Mouse (Mus musculus): ENCODE measurements around the gene Ecm2. TPM values are rescaled to one million over a fixed set of nuclear protein-coding genes. Genes with fewer than 3 reads are reported as not detected.

The Ecm2 gene
- total and polyA plus RNA-seq, 3 experiments = 0.04 to 0.14 TPM; not detected in 1

DNA sequence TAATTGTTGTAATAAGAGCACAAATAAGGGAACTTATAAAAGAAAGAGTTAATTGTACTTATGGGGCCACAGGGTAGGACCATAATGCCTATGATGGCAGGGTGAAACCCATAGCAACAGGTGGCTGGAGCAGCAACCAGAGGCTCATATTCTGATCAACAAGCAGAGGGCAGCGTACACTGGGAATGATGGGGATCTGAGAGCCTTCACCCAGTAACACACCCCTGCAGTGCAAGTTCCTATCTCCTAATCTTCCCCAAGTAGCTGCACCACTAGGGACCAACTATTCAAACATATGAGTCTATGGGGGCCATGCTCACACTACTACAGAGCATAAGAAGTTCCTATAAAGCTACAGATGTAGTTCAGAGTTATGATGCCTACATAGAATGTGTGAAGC, 59.7 kb downstream of the Ecm2 start:
- Histone ChIP-seq H3K27me3 (replicated peaks) (no peaks in the 10 kb centered on the region), H3K27ac (ENCODE audit: insufficient read depth, low read depth) (no peak overlapping the region), H3K9me3 (replicated peaks; ENCODE audit: low read length) (no peaks in the 10 kb centered on the region), H3K36me3 (replicated peaks in 1 of 2; ENCODE audit: control insufficient read depth in 1 of 2, insufficient read depth in 1 of 2, low read length in 1 of 2) (no peaks in the 10 kb centered on the region), H3K9ac (ENCODE audit: insufficient read depth, low read depth) (no peak overlapping the region), H3K79me2 (replicated peaks; ENCODE audit: control insufficient read depth, extremely low read depth, insufficient read depth, poor library complexity, severe bottlenecking) (no peaks in the 10 kb centered on the region), H3K4me3 (replicated peaks in 1 of 3; ENCODE audit: low read depth in 2 of 3, low read length in 2 of 3, poor library complexity in 1 of 3) (no peak overlapping the region), H3K4me2 (ENCODE audit: insufficient read depth, low read depth, poor library complexity, severe bottlenecking) (no peak overlapping the region), H3K4me1 (ENCODE audit: control insufficient read depth in 1 of 2, insufficient read depth in 2 of 2) (no peaks in the 10 kb centered on the region)
- no peak for DNase-seq (ENCODE audit: extremely low read depth)
- in situ Hi-C loops (cut with MboI; ENCODE audit: low pct_ligation_motif_present, low pct_unique_long_range_greater_than_20kb, low sequenced_read_pairs) (loop anchor here (5.0 kb wide), 1 partner anchor 93 kb away; no protein-coding TSS in a partner anchor), dilution Hi-C loops (cut with MboI; ENCODE audit: extremely low pct_ligation_motif_present, extremely low pct_unique_long_range_greater_than_20kb, low sequenced_read_pairs) (no loop called here)
- TF ChIP-seq NRF1 (IDR thresholded peaks at IDR 0.05; ENCODE audit: low read depth, low read length) (no peak), MEF2A (IDR thresholded peaks at IDR 0.05; ENCODE audit: borderline replicate concordance, low read depth, low read length) (no peak), GABPA (IDR thresholded peaks at IDR 0.05; ENCODE audit: insufficient replicate concordance, low read depth, low read length) (no peak), ZKSCAN1 (IDR thresholded peaks at IDR 0.05; ENCODE audit: borderline replicate concordance, low read depth, low read length) (no peak), TCF12 (IDR thresholded peaks at IDR 0.05; ENCODE audit: low read depth, low read length) (no peak), NELFE (IDR thresholded peaks at IDR 0.05; ENCODE audit: low read depth, low read length) (no peak), KAT2A (IDR thresholded peaks at IDR 0.05; ENCODE audit: insufficient replicate concordance, low read length) (no peak)

DNA sequence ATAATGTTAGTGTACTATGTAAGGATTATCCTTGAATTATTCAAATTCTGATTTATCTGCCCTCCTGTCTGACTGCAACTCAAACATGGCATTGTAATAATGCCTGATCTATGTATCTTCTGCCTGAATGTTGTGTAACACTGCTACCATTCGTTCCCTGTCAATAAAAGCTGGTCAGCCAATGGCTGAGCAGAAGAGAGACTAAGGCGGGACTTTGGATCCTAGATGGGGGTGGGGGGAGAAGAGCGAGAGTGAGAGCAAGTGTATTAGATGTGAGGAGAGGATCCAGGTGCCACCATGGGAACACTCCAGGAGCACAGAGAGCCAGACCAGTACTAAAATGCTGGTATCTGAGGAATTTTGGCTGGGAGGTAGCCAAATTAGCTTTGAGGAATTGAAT, 65.8 kb downstream of the Ecm2 start:
- in situ Hi-C loops (cut with MboI; ENCODE audit: low pct_ligation_motif_present, low pct_unique_long_range_greater_than_20kb, low sequenced_read_pairs) (no loop called here), dilution Hi-C loops (cut with MboI; ENCODE audit: extremely low pct_ligation_motif_present, extremely low pct_unique_long_range_greater_than_20kb, low sequenced_read_pairs) (no loop called here)
- H3K4me1 ChIP-seq (ENCODE audit: control insufficient read depth in 1 of 2, insufficient read depth in 2 of 2) = no peaks in the 10 kb centered on the region
- no peak overlapping the region for H3K27ac ChIP-seq (ENCODE audit: insufficient read depth, low read depth)
- no peaks in the 10 kb centered on the region for H3K27me3 ChIP-seq (replicated peaks)
- no peak overlapping the region for H3K9ac ChIP-seq (ENCODE audit: insufficient read depth, low read depth)
- H3K9me3 ChIP-seq (replicated peaks; ENCODE audit: low read length) = no peaks in the 10 kb centered on the region
- H3K4me3 ChIP-seq (replicated peaks in 1 of 3; ENCODE audit: low read depth in 2 of 3, low read length in 2 of 3, poor library complexity in 1 of 3) = no peak overlapping the region
- no peak overlapping the region for H3K4me2 ChIP-seq (ENCODE audit: insufficient read depth, low read depth, poor library complexity, severe bottlenecking)
- TF ChIP-seq ZC3H11A (IDR thresholded peaks at IDR 0.05; ENCODE audit: low read depth, low read length) = no peak
- DNase-seq (ENCODE audit: extremely low read depth) = no peak
- H3K36me3 ChIP-seq (replicated peaks in 1 of 2; ENCODE audit: control insufficient read depth in 1 of 2, insufficient read depth in 1 of 2, low read length in 1 of 2) = no peaks in the 10 kb centered on the region
- no peaks in the 10 kb centered on the region for H3K79me2 ChIP-seq (replicated peaks; ENCODE audit: control insufficient read depth, extremely low read depth, insufficient read depth, poor library complexity, severe bottlenecking)

- H3K36me3 ChIP-seq (replicated peaks in 1 of 2; ENCODE audit: control insufficient read depth in 1 of 2, insufficient read depth in 1 of 2, low read length in 1 of 2) = no peaks in the 10 kb centered on the region
- no peak overlapping the region for H3K9ac ChIP-seq (ENCODE audit: insufficient read depth, low read depth)
- in situ Hi-C loops (cut with MboI; ENCODE audit: low pct_ligation_motif_present, low pct_unique_long_range_greater_than_20kb, low sequenced_read_pairs) (no loop called here), dilution Hi-C loops (cut with MboI; ENCODE audit: extremely low pct_ligation_motif_present, extremely low pct_unique_long_range_greater_than_20kb, low sequenced_read_pairs) (no loop called here)
- no peak overlapping the region for H3K4me3 ChIP-seq (replicated peaks in 1 of 3; ENCODE audit: low read depth in 2 of 3, low read length in 2 of 3, poor library complexity in 1 of 3)
- no peaks in the 10 kb centered on the region for H3K9me3 ChIP-seq (replicated peaks; ENCODE audit: low read length)
- H3K79me2 ChIP-seq (replicated peaks; ENCODE audit: control insufficient read depth, extremely low read depth, insufficient read depth, poor library complexity, severe bottlenecking) = no peaks in the 10 kb centered on the region
- no peak overlapping the region for H3K27ac ChIP-seq (ENCODE audit: insufficient read depth, low read depth)
- DNase-seq (ENCODE audit: extremely low read depth) = no peak
- H3K27me3 ChIP-seq (replicated peaks) = no peaks in the 10 kb centered on the region
- TF ChIP-seq MYC (IDR thresholded peaks at IDR 0.05; ENCODE audit: low read depth, low read length) (no peak), JUND (conservative IDR thresholded peaks at IDR 0.05; ENCODE audit: low read depth, low read length) (no peak), CHD1 (IDR thresholded peaks at IDR 0.05; ENCODE audit: low read depth, low read length) (no peak), MAX (IDR thresholded peaks at IDR 0.05; ENCODE audit: low read length) (no peak), RCOR1 (conservative IDR thresholded peaks at IDR 0.05; ENCODE audit: low read depth, low read length) (no peak), ZC3H11A (IDR thresholded peaks at IDR 0.05; ENCODE audit: low read depth, low read length) (no peak), TCF12 (IDR thresholded peaks at IDR 0.05; ENCODE audit: low read depth, low read length) (no peak)
- no peaks in the 10 kb centered on the region for H3K4me1 ChIP-seq (ENCODE audit: control insufficient read depth in 1 of 2, insufficient read depth in 2 of 2)
- H3K4me2 ChIP-seq (ENCODE audit: insufficient read depth, low read depth, poor library complexity, severe bottlenecking) = no peak overlapping the region
These were observed 66.8 kb downstream of the Ecm2 start for GRCm38 (mm10) chr13:49571418-49571817.

All from CH12.LX (cell line).